Mouse (Mus musculus) granulocyte monocyte progenitor cell, adult 5-6 weeks (primary cell): ENCODE data around the gene Zfhx3. TPM values are rescaled to one million over a fixed set of nuclear protein-coding genes. Genes with fewer than 3 reads are reported as not detected.

Source experiments
- ATAC-seq: replicated peaks from 2 replicates; pipeline ENCODE4 v1.8.0; 2016; ENCODE audit warnings: mild to moderate bottlenecking, moderate TSS enrichment, inconsistent platforms; ENCODE audit not compliant: poor library complexity, severe bottlenecking
- total RNA-seq, 2 experiments: library from RNA; stranded (forward) in 1 of 2; stranded (reverse) in 1 of 2; fragments of 200-712, 200-1000 nt in 1 of 2; fragments of >200 nt in 1 of 2; fragmentation: Nextera tagmentation in 1 of 2; gene quantifications; 2 replicates each; pipeline ENCODE4 v1.2.3; 2014 to 2017

Gene Zfhx3
- total RNA-seq, 2 experiments from 2014 or later: 0.31 to 0.41 TPM

DNA sequence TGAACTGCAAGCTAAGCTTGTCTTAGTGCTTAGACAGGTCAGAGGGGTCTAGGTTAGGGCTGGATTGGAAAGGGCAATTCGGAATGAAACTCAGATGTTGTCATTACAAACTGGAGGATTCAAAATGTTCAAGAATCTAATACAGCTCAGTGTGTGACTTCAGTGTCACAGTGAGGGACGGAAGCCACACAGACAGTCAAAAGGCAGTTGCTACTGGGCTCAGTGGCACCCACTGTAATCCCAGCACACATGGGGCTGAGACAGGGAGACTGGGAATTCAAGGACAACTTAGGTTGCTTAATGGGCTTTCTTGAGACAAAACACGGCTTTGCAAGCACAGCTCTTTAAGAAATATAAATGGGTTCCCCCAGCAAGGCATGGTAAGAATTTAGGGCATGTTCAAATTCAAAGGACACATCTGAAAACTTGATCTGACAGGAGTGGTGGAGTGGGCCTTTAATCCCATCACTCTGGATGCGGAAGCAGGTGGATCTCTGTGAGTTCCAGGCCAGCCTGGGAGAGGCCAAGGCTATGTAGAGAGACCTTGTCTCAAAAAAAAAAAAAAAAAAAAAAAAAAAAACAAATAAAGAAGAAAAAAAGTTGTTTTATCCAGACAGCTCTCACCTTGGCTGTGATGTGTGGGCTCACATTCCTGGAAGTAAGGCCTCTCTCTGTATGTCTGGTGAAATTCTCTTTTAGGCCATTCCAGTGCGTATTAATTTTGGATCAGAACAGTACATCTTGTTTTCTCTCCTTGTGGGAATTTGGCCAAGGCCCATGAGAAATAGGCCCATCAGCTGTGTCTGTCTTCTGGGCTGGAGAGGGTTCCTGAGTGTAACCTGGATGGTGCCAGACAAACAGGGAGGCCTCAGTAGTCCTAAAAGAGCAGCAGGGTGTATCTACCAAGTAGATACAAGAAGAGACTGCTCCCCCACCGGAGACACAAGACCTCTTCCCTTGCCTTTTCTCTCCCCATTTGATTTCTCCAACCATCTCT, 750.5 kb downstream of the Zfhx3 start:
- ATAC-seq: no peak

DNA sequence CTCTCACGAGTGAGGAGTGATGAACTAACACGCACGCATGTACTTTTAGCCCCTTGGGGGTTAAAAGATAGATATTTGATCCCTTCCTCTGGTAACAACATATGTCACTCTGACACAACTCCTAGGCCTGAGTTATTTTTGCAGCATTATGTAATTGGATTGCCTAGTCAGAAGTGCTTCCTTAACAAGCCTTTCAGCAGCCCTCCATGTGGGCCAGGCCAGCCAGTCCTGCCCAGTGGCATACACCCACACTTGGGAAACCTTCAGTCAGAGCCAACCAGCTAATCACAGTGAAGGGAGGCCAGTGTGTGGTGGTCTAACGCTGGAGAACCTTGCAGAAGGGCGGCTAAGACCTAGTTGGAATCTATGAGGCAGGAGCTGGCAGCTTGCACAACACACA, 751.4 kb downstream of the Zfhx3 start:
- ATAC-seq: peak; percentile 73

DNA sequence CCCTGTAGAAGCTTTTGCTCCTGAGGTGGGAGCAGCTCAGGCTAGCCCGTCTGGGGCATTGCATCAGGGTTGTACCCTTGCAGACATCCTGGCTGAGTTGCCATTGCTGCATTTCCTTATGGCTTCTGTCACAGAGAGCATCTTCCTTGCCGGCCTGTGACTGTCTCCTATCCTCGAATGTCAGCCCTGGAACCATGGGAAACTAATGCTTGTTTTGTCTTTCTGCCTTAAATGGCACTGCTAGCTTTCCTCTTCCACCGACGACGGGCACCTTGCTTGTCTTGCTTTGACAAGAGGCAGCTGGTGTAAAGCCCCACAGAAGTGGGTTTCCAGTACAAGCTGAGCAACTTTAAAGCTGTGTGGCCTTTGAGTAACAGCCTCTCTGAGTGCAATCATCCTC, 752.1 kb downstream of the Zfhx3 start:
- ATAC-seq: no peak

DNA sequence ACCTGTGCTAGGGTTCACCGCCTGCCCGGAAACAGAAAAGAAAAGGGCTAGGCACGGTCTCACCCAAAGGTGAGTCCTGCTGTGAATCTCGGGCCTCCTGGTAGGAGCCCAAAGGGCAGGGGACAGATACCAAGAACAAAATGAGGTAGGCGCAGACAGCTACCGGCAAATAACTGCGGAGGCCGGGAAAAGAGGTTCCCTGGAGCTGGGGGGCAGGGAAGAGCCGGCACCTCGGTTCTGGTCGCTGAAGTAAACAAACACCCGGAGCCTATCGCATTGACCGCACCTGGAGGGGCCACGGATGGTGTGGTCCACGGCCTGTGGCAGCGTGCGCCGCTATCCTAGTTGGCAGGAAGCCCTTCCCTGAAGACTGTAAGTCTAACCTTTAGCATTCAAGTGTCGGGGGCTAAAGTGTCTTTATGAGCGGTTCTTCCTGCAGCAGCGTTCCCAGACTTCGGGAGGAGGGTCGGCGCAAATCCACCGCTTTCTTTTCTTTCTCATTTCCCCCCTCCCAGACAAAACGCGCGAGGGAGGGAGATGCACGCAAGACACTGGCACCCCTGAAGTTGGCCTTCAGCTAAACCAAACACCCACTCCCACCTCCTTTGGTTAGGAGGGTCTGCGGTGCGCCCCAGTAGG, 752.9 kb downstream of the Zfhx3 start:
- no peak for ATAC-seq

DNA sequence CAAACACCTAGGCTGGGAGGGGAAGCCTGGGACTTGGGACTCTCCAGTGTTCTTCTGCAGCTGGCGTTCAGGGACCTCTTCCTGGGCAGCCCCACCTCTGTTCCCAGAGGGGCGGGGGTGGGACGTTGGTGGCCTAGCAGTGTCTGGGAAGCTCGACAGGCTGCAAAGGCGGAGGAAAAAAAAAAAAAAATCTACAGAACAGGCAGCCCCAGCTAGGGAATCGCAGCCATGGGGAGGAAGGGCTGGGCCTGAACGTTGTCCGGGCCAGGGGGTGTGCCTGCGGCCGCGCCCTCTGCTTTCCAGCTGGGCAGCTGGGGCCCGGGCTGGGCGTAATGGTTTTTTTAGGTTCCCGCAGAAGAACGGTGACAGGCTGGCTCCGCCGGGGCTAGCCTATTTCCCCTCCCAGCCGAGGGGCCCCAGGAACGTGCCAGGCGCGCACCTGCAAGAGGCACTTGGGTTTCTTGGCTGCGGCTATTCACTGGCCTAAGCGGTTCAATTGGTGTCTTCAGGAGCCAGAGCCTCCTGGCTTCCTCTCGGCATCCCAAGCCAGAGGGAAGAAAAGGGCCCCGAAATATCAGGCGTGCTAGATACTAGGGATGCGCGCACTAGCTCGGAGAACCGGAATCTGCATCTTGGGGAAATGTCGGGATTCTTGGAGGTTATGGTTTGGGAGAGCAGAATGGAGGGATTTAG, 753.6 kb downstream of the Zfhx3 start:
- ATAC-seq: peak; percentile 22

DNA sequence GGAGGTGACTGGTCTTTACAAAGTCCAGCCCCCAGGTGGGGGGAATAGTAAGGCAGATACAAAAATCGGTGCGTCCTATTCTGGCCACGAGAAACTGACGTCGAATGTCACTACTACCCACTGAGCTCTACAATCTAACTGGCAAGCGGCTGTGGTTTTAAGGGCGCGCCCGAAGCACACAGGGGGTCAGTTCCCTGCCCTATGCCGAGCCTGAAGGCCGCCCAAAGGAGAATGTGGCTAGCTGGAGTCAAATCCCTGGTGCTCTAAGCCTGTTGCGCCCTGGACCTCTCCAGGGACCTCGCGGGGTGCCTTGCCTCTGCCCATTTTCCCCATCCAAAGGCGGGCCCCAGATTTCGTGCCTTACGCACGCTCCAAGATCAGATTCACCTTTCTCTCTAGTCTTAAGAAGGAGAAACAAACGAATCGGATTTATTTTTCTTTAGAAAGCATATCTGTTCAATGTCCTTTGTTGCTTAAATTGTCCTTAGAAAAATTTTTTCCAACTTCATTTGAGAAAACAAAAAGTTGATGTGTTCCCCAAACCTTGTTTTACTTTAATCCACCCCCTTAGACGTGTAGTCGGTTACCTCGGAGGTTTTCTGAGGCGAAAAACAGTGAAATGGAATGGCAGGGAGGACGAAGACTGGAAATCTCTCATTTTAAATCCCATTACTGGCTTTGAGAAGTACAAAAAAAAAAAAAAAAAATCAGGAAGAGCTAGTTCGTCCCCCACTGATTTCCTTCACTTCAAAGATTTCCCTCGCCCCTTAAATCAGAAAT, 754.4 kb downstream of the Zfhx3 start:
- 0 out of 2 replicates have a peak, but pooled peaks have one; percentile 7 for ATAC-seq

DNA sequence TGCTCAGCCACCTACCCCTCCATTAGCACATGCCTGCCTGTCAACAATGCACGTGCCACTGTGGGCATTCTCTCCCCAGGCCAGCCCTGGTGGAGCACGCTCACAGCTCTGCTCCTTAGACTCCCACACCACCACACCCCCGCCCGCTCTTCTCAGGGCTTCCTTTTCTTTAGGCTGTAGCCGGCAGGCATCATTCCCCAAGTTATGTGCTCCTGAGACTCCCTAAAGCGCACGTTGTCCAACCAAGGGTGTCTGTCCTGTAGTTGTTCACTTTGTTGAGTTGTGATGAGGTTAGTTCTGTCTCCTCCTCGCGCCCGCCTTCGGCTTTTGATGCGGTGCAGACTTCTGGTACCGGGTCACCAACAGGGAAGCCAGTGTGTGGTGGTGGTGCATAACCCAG, 755.1 kb downstream of the Zfhx3 start:
- no peak for ATAC-seq

DNA sequence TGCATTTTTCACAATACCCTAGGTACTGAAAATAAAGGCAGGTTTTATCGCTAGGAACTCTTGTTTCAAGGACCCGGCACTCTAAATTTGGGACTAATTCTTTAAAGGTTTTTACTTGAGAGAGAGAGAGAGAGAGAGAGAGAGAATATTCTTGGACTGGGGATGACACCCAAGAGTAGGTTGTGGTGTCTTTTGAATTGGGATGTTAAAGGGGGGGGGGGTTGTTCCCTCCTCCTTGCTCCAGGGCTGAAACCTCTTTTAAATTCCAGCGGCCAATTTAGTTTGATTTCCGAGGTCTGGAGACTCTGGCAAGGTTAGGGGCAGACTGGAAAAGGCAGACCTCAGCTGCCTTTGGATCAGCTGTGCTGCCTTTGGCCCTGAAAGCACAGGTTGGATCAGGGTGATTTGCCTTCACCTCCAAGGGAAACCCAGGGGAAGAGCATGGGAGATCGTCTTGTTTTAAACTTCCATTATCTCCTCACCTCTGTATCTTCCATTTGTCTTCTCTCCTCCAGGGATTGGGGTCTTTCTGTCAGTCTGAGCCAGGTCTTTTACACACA, 755.7 kb downstream of the Zfhx3 start:
- no peak for ATAC-seq

DNA sequence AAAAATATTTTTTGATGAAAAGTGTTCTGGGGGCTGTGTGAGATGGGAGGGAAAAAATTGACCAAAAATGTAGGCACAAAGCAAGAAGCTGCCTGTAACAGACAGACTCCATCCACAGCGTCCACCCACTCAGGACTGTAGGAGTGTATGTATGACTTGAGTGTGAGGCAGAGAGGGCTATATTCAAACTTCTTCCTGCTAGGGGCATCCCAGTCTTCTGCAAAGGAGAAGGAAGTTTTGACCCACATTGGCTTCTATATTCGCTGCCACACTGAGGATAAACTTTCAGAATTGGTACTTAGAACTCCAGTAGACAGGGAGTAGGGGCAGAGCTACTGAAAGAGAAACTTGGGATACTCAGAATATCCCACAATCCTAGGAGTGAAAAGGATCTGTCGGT, 756.6 kb downstream of the Zfhx3 start:
- no peak for ATAC-seq

DNA sequence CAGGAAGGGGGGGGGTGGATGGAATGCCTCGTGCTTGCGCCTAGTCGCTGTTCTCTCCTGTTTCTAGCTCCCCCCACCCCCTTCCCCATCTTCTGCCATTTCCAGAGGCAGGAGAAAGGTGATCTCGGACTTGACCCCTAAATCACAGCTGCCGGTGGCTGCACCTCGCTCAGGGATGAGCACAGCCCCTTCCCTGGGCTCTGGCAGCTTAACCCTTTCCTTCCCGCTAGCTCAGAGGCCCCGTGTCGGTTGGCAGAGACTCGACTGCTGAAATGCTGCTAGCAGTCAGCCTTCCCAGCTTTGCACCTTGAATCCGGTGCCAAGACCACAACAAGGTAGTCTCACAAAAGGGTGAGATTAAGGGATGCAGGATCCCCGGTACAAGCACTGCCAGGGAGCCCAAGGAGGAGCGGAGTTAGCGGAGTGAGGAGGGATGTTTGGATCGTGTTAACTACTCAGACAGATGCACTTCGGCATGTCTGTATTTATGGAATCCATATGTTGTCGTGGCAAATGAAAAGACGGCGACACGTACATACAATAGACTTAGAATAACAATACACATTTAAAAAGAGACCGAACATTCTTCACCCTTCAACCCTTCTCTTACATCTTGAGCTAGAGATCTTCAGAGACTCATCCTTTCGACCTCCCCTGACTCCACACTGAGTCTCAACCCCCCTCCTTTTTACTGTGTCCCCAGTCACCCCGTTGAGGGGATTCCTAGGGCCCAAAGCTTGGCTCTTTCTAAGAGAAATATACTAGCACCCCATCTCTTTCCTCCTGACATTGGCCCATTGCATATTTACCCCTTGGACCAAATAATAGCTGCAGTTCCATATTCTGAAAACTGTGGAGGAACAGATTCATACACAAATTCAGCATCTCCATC, 757.3 kb downstream of the Zfhx3 start:
- ATAC-seq: no peak

DNA sequence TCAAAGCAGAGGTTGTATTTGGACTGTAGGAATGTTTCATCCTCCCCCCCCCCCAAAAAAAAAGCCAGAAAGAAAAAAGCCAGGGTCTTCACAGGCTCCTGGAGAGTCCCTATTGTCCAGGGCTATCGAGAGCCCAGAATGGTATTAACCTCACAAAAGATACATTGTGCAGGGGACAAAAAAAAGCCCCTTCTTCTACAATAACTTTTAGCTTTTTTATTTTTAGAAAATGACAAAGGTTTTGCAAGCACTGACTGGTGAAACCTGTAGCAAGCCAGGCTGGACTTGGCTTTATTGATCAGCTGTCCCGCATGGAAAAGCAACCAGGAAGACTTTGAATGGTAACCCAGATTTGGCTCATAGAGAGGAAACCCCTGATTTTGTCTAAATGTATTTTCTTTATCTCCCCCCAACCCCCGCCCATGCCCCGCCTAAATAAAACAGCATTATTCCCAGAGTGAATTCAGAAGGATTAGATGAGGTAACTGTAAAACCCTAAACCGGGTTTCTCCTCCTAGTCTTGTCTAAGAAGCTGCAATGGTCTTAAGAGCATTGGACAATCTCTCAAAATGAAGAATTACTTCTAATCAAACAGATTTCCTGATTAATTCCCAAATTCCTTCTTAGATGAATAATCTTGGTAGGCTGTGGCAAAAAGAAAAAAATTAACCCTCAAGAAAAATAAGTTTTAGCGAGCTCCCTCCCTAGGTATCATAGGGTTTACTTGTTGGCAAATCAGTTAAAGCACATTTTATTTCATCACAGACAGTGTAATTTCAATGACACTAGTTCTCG, 759.1 kb downstream of the Zfhx3 start:
- ATAC-seq: no peak

DNA sequence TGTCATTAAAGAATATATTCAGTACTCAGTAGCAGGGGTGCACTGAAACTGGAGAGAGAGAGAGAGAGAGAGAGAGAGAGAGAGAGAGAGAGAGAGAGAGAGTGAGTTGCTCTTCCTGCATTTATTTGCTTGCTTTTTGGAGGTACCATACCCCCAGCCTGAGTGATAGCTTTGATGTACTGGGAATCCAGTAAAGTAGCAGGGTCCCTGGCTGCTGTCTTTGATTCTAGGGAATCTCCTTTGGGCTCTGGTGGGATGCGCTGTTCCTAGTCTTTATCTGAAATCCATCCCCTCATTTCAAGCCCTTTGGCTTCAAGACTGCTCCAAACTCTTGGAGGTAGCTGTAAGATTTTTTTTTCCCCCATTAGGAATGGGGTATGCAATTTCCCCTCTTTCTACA, 759.8 kb downstream of the Zfhx3 start:
- ATAC-seq: no peak

DNA sequence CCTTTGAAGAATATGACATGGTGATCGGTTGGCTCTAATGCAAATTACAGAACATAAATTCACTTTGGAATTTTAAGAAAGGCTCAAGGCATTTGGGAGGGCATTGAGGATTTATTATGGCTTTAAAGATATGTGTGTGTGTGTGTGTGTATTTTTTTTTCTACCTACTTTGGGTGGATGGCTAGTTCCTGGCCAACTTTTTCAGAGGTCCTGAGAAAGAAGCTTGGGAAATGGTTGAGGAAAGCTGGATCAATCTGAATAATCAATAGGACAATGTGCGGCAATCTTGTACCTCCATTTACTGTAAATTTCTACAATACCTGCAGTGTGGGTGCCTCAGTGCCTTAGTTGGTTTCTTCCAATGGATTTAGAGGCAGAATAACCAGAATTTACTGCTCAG, 763.3 kb downstream of the Zfhx3 start:
- ATAC-seq: no peak

DNA sequence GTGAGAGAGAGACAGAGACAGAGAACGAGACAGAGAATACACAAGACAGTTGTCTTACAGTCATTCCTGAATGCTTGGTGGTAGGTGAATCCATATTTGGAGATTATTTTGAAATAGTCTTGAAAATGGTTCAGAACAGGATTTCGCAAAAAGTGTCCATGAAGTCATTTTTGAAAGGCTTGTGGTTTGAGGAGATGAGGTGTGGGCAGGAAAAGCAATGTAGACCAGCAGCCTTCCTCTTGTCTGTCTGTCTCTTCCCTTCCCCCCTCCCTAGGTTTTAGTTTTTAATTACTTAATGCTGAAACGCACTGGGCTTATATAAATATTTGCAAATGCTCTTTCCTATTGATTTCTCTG, 764.0 kb downstream of the Zfhx3 start:
- peak; percentile 62 for ATAC-seq

DNA sequence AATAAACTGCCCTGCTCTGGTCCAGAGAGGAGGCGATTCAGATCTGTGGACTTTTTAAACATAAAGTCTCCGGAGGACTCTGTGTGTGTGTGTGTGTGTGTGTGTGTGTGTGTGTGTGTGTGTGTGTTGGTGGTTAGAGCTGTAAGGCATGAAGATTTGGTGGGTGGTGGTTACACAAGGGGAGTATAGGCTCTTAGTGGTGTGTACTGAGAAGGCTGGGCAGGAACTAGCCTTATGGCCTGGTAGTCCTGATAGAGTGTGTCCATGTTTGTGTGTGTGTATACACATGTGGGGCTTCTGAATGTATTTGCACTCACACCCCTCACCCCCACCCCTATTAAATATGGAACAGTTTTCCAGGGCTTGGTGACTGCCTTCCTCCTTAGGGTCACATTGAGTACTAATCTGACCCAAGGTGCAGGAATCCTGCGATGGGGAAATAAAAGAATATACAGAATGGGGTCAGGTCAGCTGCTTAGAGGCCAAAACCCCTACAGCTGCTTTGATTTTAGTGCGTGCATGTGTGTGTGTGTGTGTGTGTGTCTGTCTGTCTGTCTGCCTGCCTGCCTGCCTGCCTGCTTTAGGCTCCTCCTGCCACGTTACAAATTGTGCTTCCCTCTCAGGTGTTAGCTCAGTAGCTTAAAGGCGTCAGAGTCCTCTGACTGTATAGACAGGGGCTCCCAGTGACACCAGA, 764.6 kb downstream of the Zfhx3 start:
- ATAC-seq: peak; percentile 41

DNA sequence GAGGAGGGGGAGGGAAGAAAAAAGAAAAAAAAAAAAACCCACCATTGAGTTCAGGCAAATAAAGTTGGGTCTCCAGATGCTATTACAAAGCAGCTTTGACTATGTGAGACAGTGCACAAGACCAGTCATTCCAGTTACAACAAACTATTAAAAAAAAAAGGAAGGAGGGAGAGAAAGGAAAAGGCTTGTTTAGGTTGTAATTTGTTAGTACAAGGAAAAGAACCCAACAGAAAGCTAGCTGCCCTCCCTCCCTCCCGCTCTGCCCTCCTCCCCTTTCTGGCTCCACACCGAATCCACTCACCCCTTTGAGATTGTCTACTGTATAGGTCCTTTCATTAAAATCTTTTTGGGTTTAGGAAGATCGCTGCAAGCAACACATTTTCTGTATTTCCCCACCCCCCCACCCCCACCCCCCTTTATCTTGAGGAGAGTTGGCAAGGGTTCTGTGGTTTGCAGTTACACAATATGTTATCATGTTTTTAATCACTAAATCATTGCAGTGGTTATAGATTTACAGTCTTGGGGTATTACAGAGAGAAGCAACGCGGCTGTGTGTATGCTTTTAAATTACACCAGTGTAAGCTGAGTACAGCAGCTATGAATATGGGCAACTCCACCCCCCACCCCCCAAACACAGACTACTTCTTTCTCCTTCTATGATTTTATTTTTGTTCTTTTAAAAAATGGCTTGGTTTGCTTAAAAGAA, 765.3 kb downstream of the Zfhx3 start:
- peak; percentile 36 for ATAC-seq

DNA sequence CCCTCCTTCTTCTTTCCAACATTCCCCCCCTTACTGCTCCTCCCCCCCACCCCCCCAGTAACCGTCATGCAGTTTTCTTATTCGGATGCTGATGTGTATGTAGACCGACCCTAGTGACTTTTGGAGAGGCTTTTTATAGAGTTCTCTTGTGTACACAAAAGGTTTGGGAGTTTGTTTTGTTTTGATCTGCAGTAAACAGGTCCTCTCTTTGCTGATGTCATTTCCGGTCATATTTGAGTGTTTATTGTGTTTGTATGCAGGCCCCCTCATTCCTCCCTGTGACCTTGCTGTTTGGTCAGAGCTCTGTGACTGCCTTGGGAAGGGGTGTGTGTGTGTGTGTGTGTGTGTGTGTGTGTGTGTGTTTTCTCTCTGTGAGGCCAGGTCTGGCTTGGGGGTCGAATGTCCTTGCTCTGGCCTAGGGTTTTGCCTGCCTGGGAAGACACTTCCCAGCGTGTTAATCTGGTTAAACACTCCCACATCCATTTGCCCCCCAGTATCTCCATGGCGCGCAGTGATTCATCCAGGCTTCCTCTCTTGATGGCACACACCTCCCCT, 766.5 kb downstream of the Zfhx3 start:
- no peak for ATAC-seq
